Mouse (Mus musculus) retina, postnatal 1 day (tissue): ENCODE measurements around the gene Utrn.

Experiments used
- DNase-seq: peaks from one replicate; pipeline ENCODE4 v3.0.0-alpha.2; 2012

The Utrn gene

DNA sequence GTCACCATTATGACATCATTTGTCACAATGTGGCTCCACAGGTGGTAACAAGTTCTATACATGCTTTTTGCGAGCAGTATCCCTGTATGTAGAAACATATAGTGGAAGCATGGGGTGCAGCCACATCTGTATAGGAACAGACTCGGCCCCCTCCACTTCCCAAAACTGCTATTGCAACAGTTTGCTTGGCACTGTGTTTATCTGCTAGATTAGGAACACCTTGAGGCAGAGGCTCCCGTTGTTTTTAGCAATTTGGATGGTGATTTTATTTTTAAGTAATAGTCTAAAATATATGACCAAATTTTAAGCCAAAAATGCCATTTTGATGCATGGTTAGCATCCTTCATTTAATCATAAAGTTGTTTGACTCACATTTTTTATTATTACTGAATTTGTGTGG, 491.4 kb downstream of the Utrn start:
- DNase-seq, result no peak

DNA sequence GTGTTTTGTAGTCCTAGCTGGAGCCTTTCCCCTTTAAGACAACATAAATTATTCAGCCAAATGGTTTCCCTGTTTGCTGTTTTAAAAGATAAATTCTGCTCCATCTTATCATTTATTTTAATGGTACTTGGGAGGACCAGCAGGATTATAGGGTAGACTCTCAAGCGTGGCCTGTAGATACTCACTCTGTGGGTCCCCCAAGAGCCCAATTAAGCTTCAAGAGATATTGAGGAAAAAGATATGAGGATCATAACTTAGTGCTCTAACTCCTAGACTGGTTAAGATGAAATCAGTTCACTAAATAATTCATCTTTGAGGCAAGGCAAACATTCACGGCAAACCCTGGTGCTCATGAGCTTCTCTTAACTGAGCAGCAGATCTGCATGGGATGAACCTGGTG, 493.1 kb downstream of the Utrn start:
- DNase-seq, result no peak

DNA sequence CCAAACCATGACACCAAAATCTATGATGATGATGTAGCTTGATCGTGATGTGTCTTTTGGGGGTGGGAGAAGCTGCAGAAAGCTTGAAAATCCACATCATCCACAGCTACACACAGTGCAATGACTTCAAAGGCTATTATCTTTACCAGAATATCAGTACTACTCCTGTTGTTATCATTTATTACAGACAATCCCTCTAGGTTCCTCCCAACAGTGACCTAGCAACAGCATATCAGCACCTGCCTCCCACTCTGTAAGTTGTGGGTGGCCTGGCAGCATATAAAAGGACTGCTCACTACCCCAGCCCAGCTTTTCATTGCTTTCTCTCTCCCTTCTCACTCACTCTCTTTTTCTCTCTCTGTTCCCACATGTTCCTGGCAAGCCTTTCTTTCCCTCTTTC, 494.4 kb downstream of the Utrn start:
- DNase-seq, result no peak

DNA sequence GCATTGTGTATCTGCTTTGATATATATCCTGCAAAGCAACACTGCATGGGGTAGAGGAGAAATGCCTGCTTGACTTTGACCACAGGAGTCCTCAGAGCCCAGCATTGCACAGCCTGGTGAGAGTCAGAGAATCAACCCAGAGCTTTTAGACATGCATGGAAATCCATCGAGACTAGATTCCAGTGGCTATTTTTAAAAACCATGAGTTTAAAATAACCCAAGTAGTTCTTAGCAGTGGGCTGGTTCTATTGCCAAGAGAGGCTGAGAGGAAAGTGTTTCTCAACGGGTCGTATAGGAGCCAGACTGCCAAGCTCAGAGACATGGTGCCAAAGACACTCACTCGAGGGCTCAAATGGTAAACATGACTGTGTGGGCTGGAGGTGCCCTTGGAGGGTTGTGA, 514.6 kb downstream of the Utrn start:
- DNase-seq, result no peak

DNA sequence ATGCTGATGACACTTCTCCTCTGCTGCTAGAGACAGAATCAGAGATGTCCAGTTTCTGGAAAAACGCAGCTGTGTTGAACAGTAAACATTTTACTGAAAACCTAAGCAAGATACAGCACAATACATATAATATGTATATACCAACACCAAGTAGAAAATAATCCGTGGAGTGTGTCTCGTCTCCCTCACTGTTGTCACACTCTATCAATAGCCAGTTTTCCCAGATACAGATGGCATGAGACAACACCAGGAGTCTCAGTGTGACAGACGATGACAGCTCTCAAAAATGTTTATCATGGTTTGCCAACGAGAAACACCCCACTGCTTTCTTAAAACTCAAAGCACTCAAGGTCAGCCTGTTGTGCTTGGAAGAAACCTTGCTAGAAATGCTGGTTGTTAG, 515.1 kb downstream of the Utrn start:
- DNase-seq, result no peak

DNA sequence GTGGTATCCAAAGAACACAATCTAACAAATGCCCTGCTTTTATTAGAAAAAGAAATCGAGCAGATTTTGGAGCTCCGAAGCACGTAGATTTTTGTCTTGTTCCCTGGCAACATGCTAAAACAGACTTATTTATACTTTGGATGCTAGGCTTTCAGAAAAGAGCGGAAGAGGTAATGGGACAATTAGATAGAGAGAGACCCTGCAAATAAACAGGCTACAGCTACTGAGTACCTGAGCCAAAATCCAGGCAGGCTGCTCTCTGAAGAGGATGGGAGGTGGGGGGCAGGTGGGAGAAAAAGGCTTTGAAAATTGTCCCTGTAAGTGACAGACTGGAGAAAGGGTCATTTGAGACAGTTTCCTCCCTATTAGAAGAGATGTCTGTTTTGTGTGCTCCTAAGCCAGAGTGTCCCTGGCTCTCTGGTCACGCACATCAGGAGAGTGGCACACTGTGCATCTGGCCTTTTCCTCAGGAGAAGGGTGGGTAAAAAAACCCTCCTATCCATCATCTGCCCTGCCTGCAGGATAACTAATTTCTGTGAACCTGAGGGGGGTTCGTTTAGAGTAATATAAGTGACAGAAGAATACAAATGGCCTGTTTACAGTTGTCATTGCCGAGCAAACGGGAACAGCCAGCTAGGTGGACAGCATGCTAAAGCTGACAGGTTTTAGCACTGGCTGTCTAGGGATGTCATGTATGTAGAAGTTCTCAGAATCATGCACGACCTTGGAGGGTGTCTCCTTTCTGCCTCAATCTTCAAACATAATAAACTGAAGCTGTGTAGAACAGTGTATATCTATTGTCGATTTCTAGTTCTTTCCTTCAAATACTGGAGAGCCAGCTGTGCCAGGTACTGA, 529.2 kb downstream of the Utrn start:
- DNase-seq, result no peak

DNA sequence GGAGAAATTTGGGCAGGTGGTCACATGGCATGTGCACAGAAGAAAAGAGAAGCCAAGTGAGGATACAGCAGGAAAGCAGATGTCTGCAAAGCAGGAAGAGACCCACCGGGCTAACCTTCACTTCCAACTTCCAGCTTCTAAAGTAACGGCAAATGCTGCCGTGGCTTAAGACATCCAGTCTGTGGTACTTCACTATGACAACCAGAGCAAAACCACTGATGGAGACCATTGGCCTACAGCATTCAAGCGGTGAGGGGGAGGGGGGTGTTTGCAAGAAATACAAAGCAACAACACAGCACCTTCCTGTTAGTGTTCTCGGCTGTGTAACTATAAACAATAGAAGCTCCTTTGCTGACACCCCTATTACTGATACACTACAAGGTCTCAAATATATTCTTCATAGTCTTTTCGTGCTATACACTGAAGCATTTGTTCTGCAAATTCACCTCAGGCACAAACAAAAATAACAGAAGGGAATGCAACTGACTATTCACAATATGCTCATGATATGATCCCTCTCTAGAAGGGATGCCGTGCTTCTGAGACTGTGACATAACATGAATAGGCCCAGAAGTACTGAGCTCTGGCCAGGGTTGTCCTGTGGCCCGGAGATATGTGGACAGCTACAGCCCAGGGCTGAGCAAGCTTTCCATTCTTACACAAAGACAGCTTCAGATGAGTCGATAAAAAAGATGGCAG, 530.0 kb downstream of the Utrn start:
- no peak for DNase-seq
